Mouse (Mus musculus) MEL (cell line): ENCODE results near the gene Arid1b.

ENCODE experiments used
- JUND ChIP-seq: IDR thresholded peaks from 2 replicates; pipeline ENCODE4 v1.6.1; 2011; ENCODE audit warnings: low read depth, mild to moderate bottlenecking, improper control_type of control experiment, low read length
- MAZ ChIP-seq: IDR thresholded peaks from 2 replicates; pipeline ENCODE4 v1.6.1; 2012; ENCODE audit warnings: low read depth, mild to moderate bottlenecking, inconsistent platforms, low read length, improper control_type of control experiment
- MXI1 ChIP-seq: IDR thresholded peaks from 2 replicates; pipeline ENCODE4 v1.6.1; 2011; ENCODE audit warnings: mild to moderate bottlenecking, low read depth, low read length, improper control_type of control experiment
- POLR2A ChIP-seq, 2 experiments: IDR thresholded peaks; 2 replicates each; pipeline ENCODE4 v1.6.1; 2011 to 2012; ENCODE audit warnings: low read length in 2 of 2, mild to moderate bottlenecking in 2 of 2, control low read depth in 1 of 2, improper control_type of control experiment in 1 of 2, low read depth in 1 of 2, moderate library complexity in 1 of 2; ENCODE audit not compliant: control insufficient read depth in 1 of 2, insufficient read depth in 1 of 2, poor library complexity in 1 of 2
- ZC3H11A ChIP-seq: IDR thresholded peaks from 2 replicates; pipeline ENCODE4 v1.6.1; 2012; ENCODE audit warnings: low read depth, mild to moderate bottlenecking, inconsistent platforms, low read length, improper control_type of control experiment

GRCm38 (mm10) chr17:5188400-5188799 is 194.3 kb downstream of the Arid1b start:
- TF ChIP-seq POLR2A (IDR thresholded peaks at IDR 0.05; ENCODE audit: control insufficient read depth in 1 of 2, insufficient read depth in 1 of 2, low read depth in 1 of 2, low read length in 2 of 2, poor library complexity in 1 of 2) = no peak
- no peak for TF ChIP-seq MXI1
- TF ChIP-seq MAZ = no peak
- TF ChIP-seq JUND = no peak
- no peak for TF ChIP-seq ZC3H11A
